Mouse (Mus musculus) cerebellum, adult 11 months (tissue): Measurements from ENCODE around the gene Vmn1r15.

Experiments
- DNase-seq: peaks from one replicate; pipeline ENCODE4 v3.0.0; 2022

The Vmn1r15 gene

DNA sequence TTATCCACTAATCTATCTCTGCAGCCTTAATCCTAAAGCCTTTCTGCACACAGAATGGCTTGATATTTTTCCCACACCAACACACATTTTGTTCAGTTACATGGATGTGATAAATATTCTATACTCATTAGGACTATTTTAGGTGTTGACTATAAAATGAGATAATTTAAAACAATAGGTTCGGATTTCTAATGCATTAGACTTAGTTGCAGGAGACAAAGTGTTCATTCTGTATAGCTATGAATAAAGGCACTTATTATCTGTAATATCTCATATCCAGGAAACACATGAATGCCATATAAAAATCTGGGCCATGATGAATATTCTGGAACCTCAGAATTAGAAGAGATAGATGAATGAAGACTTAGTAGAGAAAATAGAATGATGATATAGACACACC is at the start of gene Vmn1r15:
Vmn1r15 (plus strand) TSS at position 301 of the 400 bp plus-strand sequence.
- no peak for DNase-seq

DNA sequence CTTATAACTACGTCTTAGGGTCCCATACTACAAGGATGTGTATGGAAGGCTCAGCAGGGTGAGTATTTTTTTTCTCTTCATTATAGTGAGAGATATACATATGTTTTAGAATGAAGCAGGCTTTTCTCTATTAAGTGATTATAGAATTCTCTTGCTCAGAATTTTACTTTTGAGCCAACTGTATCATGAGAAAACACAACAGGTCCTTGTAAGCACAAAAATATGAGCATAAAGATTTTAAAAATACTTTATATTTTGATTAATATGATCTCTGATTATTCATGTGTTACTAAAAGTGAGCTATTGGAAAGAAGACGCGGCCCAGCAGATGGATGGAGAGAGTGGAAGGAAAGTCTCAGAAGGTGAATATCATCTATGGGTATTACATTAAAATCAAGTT is 26.4 kb upstream of the Vmn1r15 start, which contains the start of gene Vmn1r14:
Vmn1r14 (plus strand) TSS at position 301 of the 400 bp plus-strand sequence.
- no peak for DNase-seq

DNA sequence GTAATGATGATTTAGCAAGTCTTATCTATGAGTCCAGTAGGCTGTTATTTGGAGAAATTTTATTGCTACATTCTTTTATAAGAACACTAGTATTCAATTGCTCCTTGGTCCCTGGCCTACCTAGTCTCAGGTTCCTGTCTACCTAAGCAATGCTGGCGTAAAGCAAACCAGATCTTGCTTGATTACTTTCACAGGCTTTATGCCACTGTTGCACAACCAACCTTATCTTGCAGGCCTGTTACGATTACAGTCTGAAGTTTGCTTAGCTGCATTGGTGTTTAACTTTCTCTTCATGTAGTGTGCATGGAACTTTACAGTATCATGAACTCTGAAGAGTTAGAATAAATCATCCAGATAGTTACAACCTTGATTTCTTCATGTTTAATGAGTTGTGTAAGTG is 3.2 kb downstream of the Vmn1r15 start:
- DNase-seq = no peak

GRCm38 (mm10) chr6:57271881-57272280 is 14.1 kb downstream of the Vmn1r15 start:
- DNase-seq = no peak

DNA sequence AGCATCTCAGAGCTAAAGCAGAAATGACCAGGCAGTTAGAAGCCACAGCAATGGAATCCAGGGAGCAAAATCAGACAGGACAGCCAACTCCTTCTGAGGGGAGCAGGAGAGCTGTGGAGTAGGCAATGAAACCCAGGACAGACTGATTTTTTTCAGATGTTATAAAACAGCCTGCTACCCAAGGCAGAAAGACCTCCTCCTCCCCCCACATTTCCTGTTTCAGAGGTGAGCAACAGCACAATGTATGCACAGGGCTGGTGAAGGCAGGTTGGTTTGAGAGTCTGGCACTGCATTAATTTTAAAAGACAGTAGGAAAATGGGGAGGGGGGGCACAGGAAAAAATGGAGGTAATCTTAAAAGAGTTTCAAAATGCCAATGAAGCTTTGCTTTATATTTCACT is 14.8 kb downstream of the Vmn1r15 start:
- DNase-seq = no peak

- no peak for DNase-seq
Measured at GRCm38 (mm10) chr6:57278952-57279351, 21.2 kb downstream of the Vmn1r15 start.
